Mouse (Mus musculus): ENCODE data around the gene Pnpla6. TPM values are rescaled to one million over a fixed set of nuclear protein-coding genes. Genes with fewer than 3 reads are reported as not detected.
A peak's percentile ranks its signal among the peaks of the same experiment; 100 is the strongest.

Pnpla6 gene
- polyA plus RNA-seq, 1 experiment from 2014 or later = 24.2 TPM

GRCm38 (mm10) chr8:3587391-3588257, 72.4 kb downstream of the Pnpla6 start:
- peak overlapping the region; percentile 82 for H3K9ac ChIP-seq
- H3K4me3 ChIP-seq (replicated peaks) = peak overlapping the region; percentile 84
- H3K27me3 ChIP-seq = no peaks in the 10 kb centered on the region
- peaks cover 9% of the 10 kb centered on the region for H3K4me1 ChIP-seq
- peak overlapping the region; percentile 87 for H3K4me2 ChIP-seq
- H3K36me3 ChIP-seq (replicated peaks) = no peaks in the 10 kb centered on the region
- H3K27ac ChIP-seq = peak overlapping the region; percentile 80
- H3K9me3 ChIP-seq = no peaks in the 10 kb centered on the region
- peak; percentile 85 for ATAC-seq (ENCODE audit: low FRiP score)
- WGBS = 2% methylated on average over 76 of the region's 77 CpGs

GRCm38 (mm10) chr8:3588258-3588633, 73.1 kb downstream of the Pnpla6 start:
- peak overlapping the region; percentile 87 for H3K4me2 ChIP-seq
- peak; percentile 71 for ATAC-seq (ENCODE audit: low FRiP score)
- H3K4me3 ChIP-seq (replicated peaks) = peak overlapping the region; percentile 84
- H3K27ac ChIP-seq = peak overlapping the region; percentile 80
- H3K4me1 ChIP-seq = peaks cover 9% of the 10 kb centered on the region
- no peaks in the 10 kb centered on the region for H3K9me3 ChIP-seq
- H3K27me3 ChIP-seq = no peaks in the 10 kb centered on the region
- WGBS = under 1% methylated on average over 11 of the region's 11 CpGs
- H3K36me3 ChIP-seq (replicated peaks) = no peaks in the 10 kb centered on the region
- peak overlapping the region; percentile 82 for H3K9ac ChIP-seq

- no peak overlapping the region for H3K4me3 ChIP-seq (replicated peaks)
- peaks cover 6% of the 10 kb centered on the region for H3K36me3 ChIP-seq (replicated peaks)
- H3K27ac ChIP-seq = no peak overlapping the region
- H3K4me1 ChIP-seq = peaks cover 5% of the 10 kb centered on the region
- no peak overlapping the region for H3K9ac ChIP-seq
- H3K27me3 ChIP-seq = no peaks in the 10 kb centered on the region
- WGBS = 79% methylated on average over 3 of the region's 3 CpGs
- no peak overlapping the region for H3K4me2 ChIP-seq
- ATAC-seq (ENCODE audit: low FRiP score) = no peak
- no peaks in the 10 kb centered on the region for H3K9me3 ChIP-seq
Measured at GRCm38 (mm10) chr8:3593470-3593869, 78.3 kb downstream of the Pnpla6 start.

Other genes with a start within 250 kb of the Pnpla6 start
- 43.7 and 44.7 TPM in 2 replicates for gene Insr, start 235.8 kb upstream of the Pnpla6 start, polyA plus RNA-seq (2016; fragmentation: Nextera tagmentation; extraction: Ambion mirVana)
- gene A430078G23Rik, start 162.0 kb upstream of the Pnpla6 start, polyA plus RNA-seq (2016; fragmentation: Nextera tagmentation; extraction: Ambion mirVana) = 0.06 TPM in 1 of 2 replicates, not detected in the other
- gene Arhgef18, start 122.4 kb upstream of the Pnpla6 start, polyA plus RNA-seq (2016; fragmentation: Nextera tagmentation; extraction: Ambion mirVana) = 13.4 and 14.2 TPM in 2 replicates
- 3.7 and 4.4 TPM in 2 replicates for gene Pex11g, start 47.7 kb upstream of the Pnpla6 start, polyA plus RNA-seq (2016; fragmentation: Nextera tagmentation; extraction: Ambion mirVana)
- gene Tex45, start 44.5 kb upstream of the Pnpla6 start, polyA plus RNA-seq (2016; fragmentation: Nextera tagmentation; extraction: Ambion mirVana) = not detected in 2 replicates
- gene Zfp358, start 22.2 kb upstream of the Pnpla6 start, polyA plus RNA-seq (2016; fragmentation: Nextera tagmentation; extraction: Ambion mirVana) = 69.3 and 78.4 TPM in 2 replicates
- 68.5 and 72.4 TPM in 2 replicates for gene Mcoln1, start 14.9 kb upstream of the Pnpla6 start, polyA plus RNA-seq (2016; fragmentation: Nextera tagmentation; extraction: Ambion mirVana)
- gene C330021F23Rik, start 52.6 kb downstream of the Pnpla6 start, polyA plus RNA-seq (2016; fragmentation: Nextera tagmentation; extraction: Ambion mirVana) = 2.9 and 3.1 TPM in 2 replicates
- 20.3 and 24.0 TPM in 2 replicates for gene Camsap3, start 71.9 kb downstream of the Pnpla6 start, polyA plus RNA-seq (2016; fragmentation: Nextera tagmentation; extraction: Ambion mirVana)
- gene Xab2, start 105.9 kb downstream of the Pnpla6 start, polyA plus RNA-seq (2016; fragmentation: Nextera tagmentation; extraction: Ambion mirVana) = 65.8 and 68.7 TPM in 2 replicates
- 115 and 121 TPM in 2 replicates for gene Pet100, start 106.2 kb downstream of the Pnpla6 start, polyA plus RNA-seq (2016; fragmentation: Nextera tagmentation; extraction: Ambion mirVana)
- gene Pcp2, start 110.2 kb downstream of the Pnpla6 start, polyA plus RNA-seq (2016; fragmentation: Nextera tagmentation; extraction: Ambion mirVana) = 0.43 TPM in 1 of 2 replicates, not detected in the other
- gene Stxbp2, start 115.6 kb downstream of the Pnpla6 start, polyA plus RNA-seq (2016; fragmentation: Nextera tagmentation; extraction: Ambion mirVana) = 28.7 and 29.3 TPM in 2 replicates
- gene Retn, start 140.4 kb downstream of the Pnpla6 start, polyA plus RNA-seq (2016; fragmentation: Nextera tagmentation; extraction: Ambion mirVana) = 0.32 and 0.46 TPM in 2 replicates
- gene Mcemp1, start 150.4 kb downstream of the Pnpla6 start, polyA plus RNA-seq (2016; fragmentation: Nextera tagmentation; extraction: Ambion mirVana) = 0.13 TPM in 1 of 2 replicates, not detected in the other
- gene Fcor, start 157.0 kb downstream of the Pnpla6 start, polyA plus RNA-seq (2016; fragmentation: Nextera tagmentation; extraction: Ambion mirVana) = 6.7 and 7.0 TPM in 2 replicates
- gene Trappc5, start 160.9 kb downstream of the Pnpla6 start, polyA plus RNA-seq (2016; fragmentation: Nextera tagmentation; extraction: Ambion mirVana) = 44.6 and 44.8 TPM in 2 replicates
- gene Fcer2a, start 178.8 kb downstream of the Pnpla6 start, polyA plus RNA-seq (2016; fragmentation: Nextera tagmentation; extraction: Ambion mirVana) = 0.35 and 0.89 TPM in 2 replicates
- not detected in 2 replicates for gene Clec4g, start 205.3 kb downstream of the Pnpla6 start, polyA plus RNA-seq (2016; fragmentation: Nextera tagmentation; extraction: Ambion mirVana)
- gene Cd209a, start 233.6 kb downstream of the Pnpla6 start, polyA plus RNA-seq (2016; fragmentation: Nextera tagmentation; extraction: Ambion mirVana) = not detected in 2 replicates

All from forebrain, embryonic 12.5 days (tissue).